Mouse (Mus musculus): ENCODE measurements at regions not wholly inside any gene's neighbourhood (a gene's known extent, or its start where the extent isn't known, plus 50 kb on each side); places are given as distances from the start of the nearest gene placed in this dataset.

DNA sequence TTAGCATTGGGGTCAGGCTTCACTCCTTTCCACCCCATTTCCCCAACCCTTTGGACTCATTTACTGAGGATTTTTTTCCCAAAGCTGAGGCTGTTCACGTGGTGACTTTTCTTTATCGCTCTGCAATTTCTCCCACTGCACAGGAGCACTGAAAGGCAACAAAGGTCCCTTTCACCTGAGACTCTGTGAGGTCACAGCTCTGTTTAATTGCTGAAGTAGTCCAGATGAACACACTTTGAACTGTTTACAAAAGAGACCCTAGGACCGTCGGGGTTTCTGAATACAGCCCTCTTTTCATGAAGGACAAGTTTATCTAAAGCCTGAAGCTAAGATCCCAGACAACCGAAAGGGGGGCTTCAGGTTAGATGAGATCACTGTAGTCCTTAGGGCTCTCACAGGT lies 293.6 kb downstream of the Stim2 start:
- TF ChIP-seq CTCF (conservative IDR thresholded peaks at IDR 0.05; ENCODE audit: low read length), result no peak
- no peak for TF ChIP-seq NANOG (IDR thresholded peaks at IDR 0.05; ENCODE audit: borderline replicate concordance, low read length)

Measured in E14TG2a.4 (cell line).